Mouse (Mus musculus): ENCODE results near the gene Vmn1r215.
"Not testable (repeated sequence)": the region's sequence is repeated elsewhere in the genome, so short reads cannot be mapped to it uniquely, and the experiment has no call there.

Vmn1r215 gene

GRCm38 (mm10) chr13:23067725-23068124 is at the start of gene Vmn1r215:
Gene Vmn1r215 (plus strand): TSS chr13:23068025.
- no peak for DNase-seq

GRCm38 (mm10) chr13:23018158-23018557 is 49.7 kb upstream of the Vmn1r215 start:
- DNase-seq, result no peak

GRCm38 (mm10) chr13:23024812-23025211 is 43.0 kb upstream of the Vmn1r215 start:
- no peak for DNase-seq

- DNase-seq, result peak; percentile 11
Measured at GRCm38 (mm10) chr13:23030118-23030517, 37.7 kb upstream of the Vmn1r215 start, which contains the start of gene Vmn1r214. Gene Vmn1r214 (plus strand): TSS chr13:23030418.

- DNase-seq, result peak; percentile 14
Measured at GRCm38 (mm10) chr13:23057778-23058177, 10.0 kb upstream of the Vmn1r215 start.

GRCm38 (mm10) chr13:23069312-23069711 is 1.5 kb downstream of the Vmn1r215 start:
- no peak for DNase-seq

- no peak for DNase-seq
Measured at GRCm38 (mm10) chr13:23094386-23094785, 26.6 kb downstream of the Vmn1r215 start.

- DNase-seq, result not testable (repeated sequence)
Measured at GRCm38 (mm10) chr13:23118126-23118525, 50.3 kb downstream of the Vmn1r215 start, which contains the start of gene Vmn1r217. Gene Vmn1r217 (minus strand): TSS chr13:23118226.

- DNase-seq, result no peak
Measured at GRCm38 (mm10) chr13:23120611-23121010, 52.8 kb downstream of the Vmn1r215 start.
